Mouse (Mus musculus) cerebellum, adult 9-10 months (tissue): ENCODE measurements around the gene Sdhb.
A peak's percentile ranks its signal among the peaks of the same experiment; 100 is the strongest.

Experiments
- DNase-seq: peaks from one replicate; pipeline ENCODE4 v3.0.0; 2022

Sdhb gene

GRCm38 (mm10) chr4:140960781-140961466, at the start of gene Sdhb:
Gene Sdhb (plus strand): TSS chr4:140961203.
- peak; percentile 98 for DNase-seq

GRCm38 (mm10) chr4:140911416-140911815, 49.6 kb upstream of the Sdhb start:
- DNase-seq, result no peak

GRCm38 (mm10) chr4:140912271-140912833, 48.7 kb upstream of the Sdhb start:
- DNase-seq, result no peak

GRCm38 (mm10) chr4:140913565-140913964, 47.4 kb upstream of the Sdhb start:
- DNase-seq, result no peak

- DNase-seq, result no peak
Observed at GRCm38 (mm10) chr4:140914731-140915131, 46.3 kb upstream of the Sdhb start.

- no peak for DNase-seq
Observed at GRCm38 (mm10) chr4:140915235-140915634, 45.8 kb upstream of the Sdhb start.

- DNase-seq, result no peak
Observed at GRCm38 (mm10) chr4:140916296-140916695, 44.7 kb upstream of the Sdhb start.

- DNase-seq, result no peak
Observed at GRCm38 (mm10) chr4:140917451-140917850, 43.6 kb upstream of the Sdhb start.

- no peak for DNase-seq
Observed at GRCm38 (mm10) chr4:140919974-140920836, 40.8 kb upstream of the Sdhb start.

- no peak for DNase-seq
Observed at GRCm38 (mm10) chr4:140922508-140922907, 38.5 kb upstream of the Sdhb start.

- no peak for DNase-seq
Observed at GRCm38 (mm10) chr4:140925648-140926047, 35.4 kb upstream of the Sdhb start.

- DNase-seq, result no peak
Observed at GRCm38 (mm10) chr4:140928349-140928748, 32.7 kb upstream of the Sdhb start.

- peak; percentile 37 for DNase-seq
Observed at GRCm38 (mm10) chr4:140929745-140930144, 31.3 kb upstream of the Sdhb start.

- no peak for DNase-seq
Observed at GRCm38 (mm10) chr4:140930900-140931470, 30.0 kb upstream of the Sdhb start.

- no peak for DNase-seq
Observed at GRCm38 (mm10) chr4:140935643-140936042, 25.4 kb upstream of the Sdhb start.

- no peak for DNase-seq
Observed at GRCm38 (mm10) chr4:140944356-140944755, 16.6 kb upstream of the Sdhb start.

GRCm38 (mm10) chr4:140944961-140945442, 16.0 kb upstream of the Sdhb start:
- DNase-seq, result no peak

- DNase-seq, result no peak
Observed at GRCm38 (mm10) chr4:140945571-140945970, 15.4 kb upstream of the Sdhb start.

GRCm38 (mm10) chr4:140946048-140946447, 15.0 kb upstream of the Sdhb start:
- no peak for DNase-seq

- DNase-seq, result no peak
Observed at GRCm38 (mm10) chr4:140946580-140947205, 14.3 kb upstream of the Sdhb start.

GRCm38 (mm10) chr4:140947487-140948440, 13.2 kb upstream of the Sdhb start:
- DNase-seq, result no peak

- DNase-seq, result no peak
Observed at GRCm38 (mm10) chr4:140948481-140948880, 12.5 kb upstream of the Sdhb start.
